Mouse (Mus musculus) layer of hippocampus, adult 8-10 months (tissue): ENCODE data around the gene Naa25. TPM values are rescaled to one million over a fixed set of nuclear protein-coding genes. Genes with fewer than 3 reads are reported as not detected.

Experiments used
- DNase-seq, 2 experiments: peaks; one replicate each; pipeline ENCODE4 v3.0.0; 2022; ENCODE audit warnings: low spot score in 2 of 2
- total RNA-seq, 4 experiments: library from RNA; stranded (reverse); gene quantifications; 2 replicates each; pipeline ENCODE4 v1.2.4; 2022

Naa25 gene
- total RNA-seq, 4 experiments from 2014 or later = 36.6 to 45.8 (median 38.1) TPM

DNA sequence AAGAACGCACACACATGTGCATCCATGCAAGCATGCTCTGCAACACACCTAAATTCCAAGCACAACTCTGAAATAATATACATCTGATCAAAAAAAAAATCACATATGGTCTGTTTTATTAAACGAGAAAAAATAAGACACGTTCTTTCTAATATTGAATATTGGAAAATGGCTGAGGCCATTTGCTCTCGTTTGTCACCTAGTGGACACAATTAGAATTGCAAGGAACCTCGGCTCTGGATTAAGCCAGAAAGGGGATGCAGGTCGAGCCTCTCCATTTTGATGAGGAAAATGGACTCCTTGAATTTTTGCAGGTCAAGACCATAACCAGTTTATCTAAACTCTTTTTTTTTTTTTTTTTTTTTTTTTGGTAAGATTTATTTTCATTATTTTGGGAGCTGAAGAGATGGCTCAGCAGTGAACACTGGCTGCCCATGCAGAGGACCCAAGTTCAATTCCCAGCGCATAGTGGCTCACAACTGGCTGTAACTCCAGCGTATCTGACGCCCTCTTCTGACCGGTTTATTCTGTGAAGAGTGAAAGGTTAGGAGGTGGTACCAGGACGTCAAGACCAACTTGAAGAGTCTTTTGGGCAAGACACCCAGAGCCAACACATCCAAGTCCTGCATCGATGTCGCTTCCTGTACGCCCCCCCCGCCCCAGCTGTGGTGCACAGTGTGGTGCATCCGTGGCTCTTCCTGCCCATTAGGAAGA lies 4.9 kb upstream of the Naa25 start:
- peak in 1 of 2 experiments; percentile 44 for DNase-seq

DNA sequence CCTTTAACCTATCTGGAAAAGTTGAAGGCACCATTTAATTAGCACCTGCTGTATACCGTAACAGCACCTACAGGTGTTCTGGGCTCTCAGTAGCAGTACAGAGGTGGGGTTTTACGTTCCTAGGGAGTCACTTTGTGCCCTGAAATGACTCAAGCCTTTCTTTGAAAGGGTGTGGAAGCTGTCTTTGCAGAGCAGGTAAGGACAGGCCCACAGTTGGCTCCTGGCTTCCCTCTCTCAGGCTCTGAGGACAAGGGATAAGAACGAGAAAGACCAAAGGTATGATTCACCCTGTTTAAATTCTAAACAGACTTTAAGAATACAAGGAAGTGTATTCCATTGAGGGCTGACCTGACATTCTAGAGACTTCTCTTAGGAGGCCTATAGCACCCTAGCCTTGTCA lies 4.3 kb upstream of the Naa25 start:
- DNase-seq = no peak

DNA sequence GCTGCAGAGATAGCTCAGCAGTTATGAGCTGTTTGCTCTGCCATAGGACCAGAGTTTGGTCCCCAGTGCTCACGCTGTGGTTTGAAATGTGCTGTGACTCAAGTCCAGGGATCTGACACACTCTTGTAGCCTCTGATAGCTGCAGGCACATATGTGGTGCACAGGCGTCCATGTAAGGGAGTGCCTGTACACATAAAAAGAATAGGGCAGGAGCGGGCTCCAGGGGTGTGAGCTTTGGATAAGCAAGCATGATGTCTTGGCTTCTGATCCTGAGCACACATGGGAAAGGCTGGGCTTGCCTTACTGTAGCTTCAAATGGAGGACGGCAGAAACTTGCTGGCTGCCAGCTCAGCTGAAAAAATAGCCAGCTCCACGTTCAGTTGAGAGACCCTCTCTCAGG lies 2.1 kb upstream of the Naa25 start:
- no peak for DNase-seq

DNA sequence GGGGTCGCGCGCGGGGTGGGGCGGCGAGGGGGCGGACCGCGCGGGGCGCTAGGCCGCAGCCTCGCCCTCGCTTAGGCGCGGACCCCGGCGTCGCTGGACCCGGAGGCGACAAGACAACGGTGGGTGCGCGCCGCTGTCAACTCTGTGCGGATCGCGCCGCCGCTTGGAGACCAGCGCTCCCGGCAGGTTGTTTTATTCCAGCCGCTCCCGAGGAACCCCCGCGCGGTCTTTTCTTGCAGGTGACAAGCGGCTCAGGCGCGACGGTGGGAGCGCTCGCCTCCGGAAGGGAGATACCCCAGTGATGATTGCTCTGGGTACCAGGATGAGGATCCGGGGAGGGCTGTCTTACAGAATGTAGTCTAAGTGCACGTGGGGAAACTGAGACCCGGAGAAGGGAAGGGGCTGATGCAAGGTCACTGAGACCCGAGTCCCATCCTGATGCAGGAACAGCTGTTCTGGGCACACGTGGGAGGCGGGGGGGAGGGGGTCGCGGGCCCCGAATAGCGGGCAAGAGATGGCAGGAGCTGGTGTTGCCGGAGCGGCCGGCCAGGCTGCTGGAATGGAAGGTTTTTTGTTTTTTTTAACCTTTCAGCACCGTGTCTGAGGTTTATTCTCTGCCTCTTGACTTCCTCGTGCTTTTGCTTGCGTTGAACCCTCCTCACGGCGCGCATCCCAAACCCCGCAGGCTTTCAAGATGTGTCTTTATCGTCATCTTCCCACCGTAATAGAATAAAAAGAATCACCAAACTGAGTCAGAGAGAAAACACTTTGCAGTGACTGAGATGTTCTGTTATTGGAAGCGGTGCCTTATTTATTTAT lies 619 bp downstream of the Naa25 start:
- no peak for DNase-seq

DNA sequence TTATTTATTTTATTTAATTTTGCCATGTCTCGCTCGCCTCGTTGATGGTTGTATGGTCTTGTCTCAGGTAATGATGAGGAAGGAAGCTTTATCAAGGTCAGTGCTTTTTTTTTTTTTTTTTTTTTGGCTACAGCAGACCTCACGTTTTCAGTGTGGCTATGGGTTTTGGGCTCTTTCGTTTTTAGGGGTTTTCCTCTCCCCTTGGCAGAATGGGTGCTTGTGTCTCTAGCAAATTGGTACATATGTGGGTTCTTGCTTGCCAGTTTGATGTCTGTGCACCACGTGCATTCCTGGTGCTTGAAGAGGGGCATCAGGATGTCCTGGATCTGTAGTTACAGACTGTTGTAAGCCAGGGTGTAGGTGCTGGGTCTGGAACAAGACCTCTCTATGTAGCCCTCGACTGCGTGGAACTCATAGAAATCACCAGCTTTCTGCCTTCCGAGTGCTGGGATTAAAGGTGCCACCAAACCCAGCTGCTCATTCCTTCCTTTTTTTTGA lies 1.3 kb downstream of the Naa25 start:
- no peak for DNase-seq

DNA sequence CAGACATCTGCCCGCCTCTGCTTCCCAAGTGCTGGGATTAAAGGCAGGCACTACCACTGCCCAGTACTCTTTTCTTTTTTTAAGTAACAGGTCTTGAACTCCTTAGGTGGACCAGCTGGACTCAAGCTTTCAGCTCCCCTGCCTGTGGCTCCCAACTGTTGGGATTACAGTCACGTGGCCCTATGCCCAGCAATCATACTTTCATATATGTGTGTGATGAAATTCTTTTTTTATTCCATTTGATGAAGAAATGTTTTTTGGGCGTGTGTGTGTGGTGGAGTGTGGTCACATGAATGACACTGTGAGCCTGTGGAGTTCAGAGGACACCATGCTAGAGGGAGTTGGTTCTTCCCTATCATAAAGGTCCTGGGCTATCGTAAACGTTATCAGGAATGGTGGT lies 1.8 kb downstream of the Naa25 start:
- no peak for DNase-seq

DNA sequence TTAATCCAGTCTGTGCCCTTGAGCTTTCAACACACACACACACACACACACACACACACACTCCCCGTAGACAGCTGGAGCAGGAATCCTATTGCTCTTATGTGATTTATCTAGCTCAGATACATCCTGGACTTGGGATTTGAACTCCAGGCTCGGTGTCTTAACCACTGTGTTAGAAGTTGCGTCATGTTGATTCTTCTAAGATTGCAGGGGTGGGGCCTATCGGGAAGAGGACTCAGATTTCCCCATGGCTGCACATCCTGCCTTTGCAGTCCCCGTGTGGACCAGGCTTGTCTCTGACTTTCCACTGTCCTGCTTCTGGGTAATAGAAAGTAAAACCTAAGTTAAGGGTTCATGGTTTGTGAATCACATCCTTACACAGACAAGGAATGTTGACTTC lies 2.3 kb downstream of the Naa25 start:
- DNase-seq = no peak

DNA sequence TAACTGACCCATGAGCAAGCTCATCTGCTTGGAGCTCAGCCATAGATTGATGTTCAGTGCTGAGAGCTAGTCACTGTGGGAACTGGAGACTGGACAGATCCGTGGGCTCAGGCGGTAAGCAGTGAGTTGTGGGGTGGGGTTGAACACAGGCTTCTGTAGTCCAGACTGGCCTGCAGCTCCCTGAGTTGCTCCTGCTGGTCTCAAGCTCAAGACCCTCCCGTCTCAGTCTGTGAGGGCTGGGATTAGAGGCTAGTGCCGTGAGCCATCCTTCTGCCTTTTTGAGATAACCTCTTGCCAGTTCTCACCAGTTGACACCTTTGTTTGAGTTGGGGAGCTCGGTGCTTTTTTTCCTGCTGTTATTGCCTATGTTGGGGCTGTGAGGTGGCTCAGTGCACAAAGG lies 3.1 kb downstream of the Naa25 start:
- no peak for DNase-seq

DNA sequence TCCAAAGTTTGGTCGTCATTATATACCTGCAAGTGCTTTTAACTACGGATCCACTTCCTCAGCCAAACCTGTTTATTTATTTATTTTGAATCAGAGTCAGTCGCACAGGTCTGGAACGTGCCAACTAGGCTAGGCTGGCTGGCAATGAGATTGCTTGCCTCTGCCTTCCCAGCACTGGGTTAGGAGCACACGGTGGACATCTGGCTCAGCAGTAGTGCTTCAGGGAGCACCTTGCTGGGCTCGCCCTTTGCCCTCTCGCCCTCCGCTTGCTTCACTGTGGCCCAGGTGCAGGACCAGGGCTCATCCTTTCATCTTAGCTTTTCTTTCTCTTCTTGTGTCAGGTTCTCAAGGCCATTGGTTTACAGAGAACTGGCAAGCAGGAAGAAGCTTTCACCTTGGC lies 10.1 kb downstream of the Naa25 start:
- no peak for DNase-seq

DNA sequence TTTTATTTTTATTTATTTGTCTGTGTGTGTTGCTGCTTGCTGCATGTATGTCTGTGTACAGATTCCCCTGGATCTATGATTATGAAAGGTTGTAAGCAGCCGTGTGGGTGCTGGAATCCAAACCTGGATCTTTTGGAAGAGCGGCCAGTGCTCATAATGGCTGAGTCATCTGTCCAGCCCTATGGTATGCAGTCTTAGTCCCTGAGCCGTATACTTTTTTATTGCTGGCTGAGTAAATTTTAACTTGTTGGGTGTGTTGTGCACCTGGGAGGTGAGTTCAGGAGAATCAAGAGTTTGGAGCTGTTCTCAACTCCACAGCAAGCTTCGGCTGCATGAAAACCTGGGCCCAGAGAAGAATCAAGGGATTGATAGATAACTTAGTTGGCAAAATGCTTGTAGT lies 13.2 kb downstream of the Naa25 start:
- no peak for DNase-seq

DNA sequence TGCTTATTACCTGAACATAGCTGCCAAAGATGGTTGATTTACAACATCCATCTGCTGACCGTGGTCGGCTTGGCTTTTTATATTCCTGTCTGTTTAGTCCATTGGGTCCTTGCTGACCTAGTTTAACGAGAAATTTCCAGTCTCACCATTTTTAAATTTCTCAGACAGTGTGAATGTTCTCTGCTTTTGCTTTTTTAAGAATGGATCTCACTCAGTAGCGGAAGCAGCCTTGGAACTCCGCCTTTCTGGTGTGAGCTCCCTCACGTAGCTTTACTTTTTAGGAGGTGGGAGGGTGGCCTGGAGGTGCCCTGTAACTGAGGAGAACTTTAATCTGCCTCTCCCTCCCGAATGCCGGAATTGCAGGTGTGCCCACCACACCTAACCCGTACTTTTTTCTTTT lies 23.0 kb downstream of the Naa25 start:
- no peak for DNase-seq

DNA sequence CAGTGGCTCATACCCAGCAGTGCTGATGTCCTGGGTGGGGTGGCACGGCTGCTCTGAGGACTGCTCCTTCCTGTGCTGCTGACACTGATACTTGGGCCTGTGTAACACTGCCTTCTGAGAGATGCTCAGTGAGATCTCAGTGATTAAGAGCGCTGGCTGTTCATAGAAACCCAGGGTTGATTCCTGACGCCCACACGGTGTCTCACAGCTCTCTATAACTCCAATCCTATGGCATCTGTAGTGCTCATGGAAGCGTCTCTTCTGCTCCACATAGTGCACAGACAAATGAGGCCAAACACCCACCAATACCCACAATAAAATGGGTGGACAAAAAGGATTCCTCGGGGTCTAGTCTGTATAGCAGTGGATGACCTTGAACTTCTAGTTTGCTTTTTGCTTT lies 25.1 kb downstream of the Naa25 start:
- DNase-seq = no peak

DNA sequence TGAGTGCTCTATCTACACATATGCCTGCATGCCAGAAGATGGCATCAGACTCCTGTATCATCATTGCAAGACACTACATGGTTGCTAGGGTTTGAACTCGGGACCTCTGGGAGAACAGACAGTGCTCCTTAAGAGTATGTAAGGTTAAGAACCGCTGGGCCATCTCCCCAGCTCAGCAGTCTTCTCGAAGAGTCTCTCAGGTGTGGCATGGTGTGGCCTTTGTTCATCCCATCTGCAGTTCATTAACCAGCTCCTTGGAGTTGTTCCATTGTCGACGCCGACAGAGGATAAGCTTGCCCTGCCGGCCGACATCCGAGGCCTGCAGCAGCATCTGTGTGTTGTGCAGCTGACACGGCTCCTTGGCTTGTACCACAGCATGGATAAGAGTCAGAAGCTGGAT lies 25.6 kb downstream of the Naa25 start:
- DNase-seq = no peak

DNA sequence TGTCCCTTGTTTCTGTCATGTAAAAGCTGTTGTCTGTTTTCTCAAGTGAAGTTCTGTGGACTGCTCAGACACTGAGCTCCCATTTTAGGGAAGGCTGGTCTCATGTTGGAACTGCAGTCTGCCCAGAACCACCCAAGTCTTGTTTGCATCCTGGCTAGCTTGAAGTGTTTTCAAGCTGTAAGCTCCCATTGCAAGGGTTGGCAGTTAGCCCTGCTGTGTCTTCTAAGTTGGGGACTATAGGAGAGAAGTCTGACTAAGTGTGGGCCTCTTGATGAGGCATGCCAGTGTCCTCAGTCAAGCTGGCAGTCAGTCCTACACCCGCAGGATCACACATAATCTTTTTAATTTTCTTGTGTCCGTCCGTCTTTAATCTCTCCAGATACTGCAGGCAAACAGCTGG lies 31.2 kb downstream of the Naa25 start:
- no peak for DNase-seq

DNA sequence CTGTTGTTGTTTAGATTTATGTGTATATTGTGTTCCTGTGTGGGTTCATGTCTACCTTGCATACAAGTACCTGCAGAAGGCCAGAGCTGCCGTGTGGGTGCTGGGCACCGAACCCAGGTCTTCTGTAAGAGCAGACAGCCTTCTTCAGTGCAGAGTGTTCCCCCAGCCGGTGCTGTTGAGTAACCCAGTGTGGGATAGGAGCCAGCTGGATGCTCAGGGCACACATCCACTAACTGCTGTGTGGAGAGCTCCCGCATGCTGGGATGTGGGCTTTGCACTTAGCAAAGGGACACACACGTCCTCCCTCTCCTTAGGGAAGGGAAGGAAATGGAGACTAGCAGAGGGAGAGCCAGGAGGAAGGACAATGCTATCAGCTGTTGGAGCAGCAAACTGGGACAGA lies 40.4 kb downstream of the Naa25 start:
- DNase-seq = peak; percentile 45 to 54

DNA sequence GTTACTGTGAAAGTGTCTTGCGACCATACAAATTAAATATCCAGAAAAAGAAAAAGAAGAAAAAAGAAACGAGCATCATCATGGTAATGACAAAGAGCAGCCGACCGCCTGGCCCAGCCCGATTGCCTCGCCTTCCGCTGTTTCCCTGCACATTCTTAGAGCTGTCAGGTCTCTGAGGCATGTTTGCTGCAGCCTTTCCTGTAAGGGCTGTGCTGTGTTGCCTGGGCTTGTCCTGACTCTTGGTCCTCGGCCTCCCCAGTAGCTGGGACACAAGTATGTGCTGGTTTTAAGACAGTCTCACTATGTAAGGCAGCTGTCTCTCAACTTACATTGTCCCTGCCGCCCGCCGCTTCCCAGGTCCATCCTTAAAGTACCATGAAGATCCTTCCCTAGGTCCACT lies 41.0 kb downstream of the Naa25 start:
- no peak for DNase-seq

DNA sequence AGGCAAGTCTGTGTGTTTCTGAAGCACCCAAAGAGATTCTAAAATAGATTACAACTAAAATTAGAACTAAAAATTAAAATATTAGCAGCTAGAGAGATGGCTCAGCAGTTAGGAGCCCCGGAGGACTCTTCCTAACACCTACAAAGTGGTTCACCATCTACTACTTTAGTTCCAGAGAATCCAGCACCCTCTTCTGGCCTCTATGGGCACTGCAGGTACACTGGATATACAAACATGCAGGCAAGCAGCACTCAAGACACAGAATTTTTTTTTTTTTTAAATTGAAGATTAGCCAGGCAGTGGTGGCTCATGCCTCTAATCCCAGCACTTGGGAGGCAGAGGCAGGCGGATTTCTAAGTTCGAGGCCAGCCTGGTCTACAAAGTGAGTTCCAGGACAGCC lies 45.8 kb downstream of the Naa25 start:
- no peak for DNase-seq

DNA sequence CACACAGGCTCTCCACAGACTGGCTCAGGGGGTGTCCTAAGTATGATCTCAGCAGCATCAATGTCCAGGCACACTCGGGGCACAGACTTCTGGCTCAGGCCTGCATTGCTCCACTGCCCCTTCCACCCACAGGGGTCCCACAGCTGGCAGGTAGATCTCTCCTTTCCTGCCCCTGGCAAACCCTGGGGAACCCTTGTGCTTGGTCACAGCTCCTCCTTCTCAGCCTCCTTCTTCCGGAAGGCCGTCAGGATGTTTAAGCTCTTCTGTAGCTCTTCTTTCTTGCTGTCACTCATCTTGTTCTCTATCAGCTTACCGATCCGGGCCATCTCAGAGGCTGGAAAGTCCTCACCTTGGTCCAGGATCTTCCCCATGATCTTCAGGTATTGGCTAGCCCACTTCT lies 47.1 kb downstream of the Naa25 start:
- DNase-seq = no peak

DNA sequence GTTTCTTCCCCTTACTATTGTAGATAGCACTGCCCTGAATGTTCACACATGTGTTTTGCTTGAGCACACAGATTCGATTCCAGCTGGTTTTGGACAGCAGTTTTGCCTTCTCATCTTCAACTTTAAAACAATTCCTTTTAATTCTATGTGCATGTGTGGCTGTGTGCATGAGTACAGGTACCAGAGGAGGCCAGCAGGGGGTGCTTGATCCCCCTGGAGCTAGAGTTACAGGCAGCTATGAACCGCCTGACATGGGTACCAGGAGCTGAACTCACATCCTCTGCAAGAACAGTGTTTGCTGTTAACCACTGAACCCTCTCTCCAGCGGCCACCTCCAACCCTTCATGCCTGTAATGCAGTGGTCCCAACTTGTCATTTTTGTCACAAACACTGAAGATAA lies 50.7 kb downstream of the Naa25 start:
- DNase-seq = no peak

DNA sequence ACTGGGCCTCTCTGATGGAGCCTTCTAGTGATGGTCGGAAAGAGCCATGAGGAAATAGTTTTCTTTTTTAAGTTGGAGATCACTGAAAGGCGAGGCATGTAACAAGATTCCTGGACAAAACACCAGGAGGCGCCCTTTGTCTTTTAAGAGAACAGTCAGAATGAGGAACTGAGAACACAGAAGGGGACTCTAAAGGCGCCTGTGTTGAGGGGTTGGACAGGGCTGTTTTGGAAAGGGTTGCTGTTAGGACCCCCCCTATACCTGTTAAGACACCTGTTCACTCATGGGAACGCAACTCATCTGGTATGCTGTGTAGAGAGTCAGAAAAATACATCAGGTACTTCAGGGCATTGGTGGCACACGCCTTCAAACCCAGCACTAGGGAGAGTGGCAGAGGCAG lies 52.2 kb downstream of the Naa25 start:
- DNase-seq = no peak

DNA sequence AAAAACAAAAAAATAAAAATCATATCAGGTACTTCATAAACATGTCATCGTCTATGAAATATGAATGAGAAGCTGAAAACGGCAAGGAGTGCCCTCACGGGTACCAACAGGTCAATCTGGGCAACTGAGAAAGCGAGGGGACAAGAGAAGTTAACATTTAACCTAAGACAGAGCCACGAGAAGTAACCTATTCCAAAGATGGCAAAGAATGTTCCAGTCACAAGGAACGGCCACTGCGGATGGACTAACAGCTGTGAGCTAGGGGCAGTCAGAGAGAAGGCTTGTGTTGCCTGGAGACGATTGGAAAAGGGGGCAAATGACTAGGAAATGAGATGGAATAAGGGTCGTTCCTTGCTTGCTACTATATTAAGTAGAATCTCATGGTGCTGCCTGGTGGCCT lies 52.7 kb downstream of the Naa25 start:
- no peak for DNase-seq

DNA sequence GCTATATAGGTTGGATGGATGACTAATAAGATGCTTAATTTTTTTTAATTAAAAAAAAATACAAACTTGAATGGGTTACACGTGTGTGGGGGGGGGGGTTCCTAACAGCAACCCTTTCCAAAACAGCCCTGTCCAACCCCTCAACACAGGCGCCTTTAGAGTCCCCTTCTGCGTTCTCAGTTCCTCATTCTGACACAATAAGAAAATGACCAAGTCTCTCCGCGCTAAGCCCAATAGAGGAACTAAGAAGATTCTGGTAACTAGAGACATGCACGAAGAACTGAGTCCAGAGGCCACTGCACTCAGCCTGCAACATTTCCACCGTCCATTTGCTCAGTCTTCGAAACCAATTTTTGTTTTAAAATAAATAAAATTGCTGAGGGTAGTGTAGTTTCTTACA lies 53.5 kb downstream of the Naa25 start:
- DNase-seq = no peak

DNA sequence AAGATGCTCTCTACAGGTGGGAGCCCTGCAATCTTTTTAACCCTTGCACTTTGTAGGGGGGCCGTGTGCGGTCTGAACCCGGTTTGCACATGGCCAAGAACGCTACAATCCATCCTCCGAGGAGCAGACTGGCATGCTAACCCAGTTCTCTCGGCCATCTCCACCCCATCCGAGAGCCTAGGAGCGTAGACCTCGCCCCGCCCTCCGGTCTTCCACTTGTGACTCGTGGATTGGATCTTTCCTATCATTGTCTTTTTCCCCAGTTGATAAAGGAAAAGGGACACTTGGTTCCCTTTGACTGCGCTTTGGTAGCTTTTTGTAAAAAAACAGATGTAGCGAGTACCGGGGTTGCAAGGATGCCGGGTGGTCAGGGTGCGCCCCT lies 53.9 kb downstream of the Naa25 start, which contains the start of gene Tmem116:
Gene Tmem116 (plus strand): TSS at position 250 of the 382 bp plus-strand sequence.
- DNase-seq = no peak
